Mouse (Mus musculus) thymus, postnatal 0 days (tissue): ENCODE measurements around the gene Smim14. TPM values are rescaled to one million over a fixed set of nuclear protein-coding genes. Genes with fewer than 3 reads are reported as not detected.

ENCODE experiments used
- DNase-seq: peaks from one replicate; pipeline ENCODE4 v3.0.0-alpha.2; 2015; ENCODE audit warnings: low spot score
- polyA plus RNA-seq: library from polyadenylated mRNA; unstranded; fragments of >200 nt; fragmentation: Nextera tagmentation; extraction: Ambion mirVana; gene quantifications from 2 replicates; pipeline ENCODE4 v1.2.1, GENCODE M21; 2015

The Smim14 gene
- polyA plus RNA-seq, 1 experiment from 2014 or later = 218 TPM

- no peak for DNase-seq
Measured at GRCm38 (mm10) chr5:65415653-65416458, 121.1 kb downstream of the Smim14 start.

GRCm38 (mm10) chr5:65407989-65408388 is 129.0 kb downstream of the Smim14 start:
- DNase-seq = no peak

- peak; percentile 80 for DNase-seq
Measured at GRCm38 (mm10) chr5:65401251-65401994, 135.6 kb downstream of the Smim14 start.

Other genes starting within 250 kb of the Smim14 start
- gene Rfc1, start 201.5 kb downstream of the Smim14 start, polyA plus RNA-seq = 106 and 119 TPM in 2 replicates
- 0.13 TPM in 1 of 2 replicates, not detected in the other for gene Klb, start 188.9 kb downstream of the Smim14 start, polyA plus RNA-seq
- gene Rpl9, start 145.7 kb downstream of the Smim14 start, polyA plus RNA-seq = 1,355 and 1,379 TPM in 2 replicates
- 69.5 and 74.3 TPM in 2 replicates for gene Lias, start 145.7 kb downstream of the Smim14 start, polyA plus RNA-seq
- 57.7 and 58.2 TPM in 2 replicates for gene Ugdh, start 101.2 kb downstream of the Smim14 start, polyA plus RNA-seq
- gene Gm43552, start 44.4 kb downstream of the Smim14 start, polyA plus RNA-seq = 0.72 and 1.3 TPM in 2 replicates
- 157 and 164 TPM in 2 replicates for gene Ube2k, start within 50 bp of the Smim14 start, polyA plus RNA-seq
- gene Pds5a, start 161.1 kb upstream of the Smim14 start, polyA plus RNA-seq = 59.6 and 66.5 TPM in 2 replicates
- gene N4bp2, start 226.3 kb upstream of the Smim14 start, polyA plus RNA-seq = 23.6 and 26.9 TPM in 2 replicates